Mouse (Mus musculus) neural tube, embryonic 15.5 days (tissue): ENCODE data around the gene Gm20458. TPM values are rescaled to one million over a fixed set of nuclear protein-coding genes. Genes with fewer than 3 reads are reported as not detected.
A peak's percentile ranks its signal among the peaks of the same experiment; 100 is the strongest.

Experiments
- ATAC-seq: fragments of 200-750 bp; cut with Nextera tagmentation; 2 replicates; pipeline ENCODE4 v1.8.0; 2017; ENCODE audit warnings: mild to moderate bottlenecking, moderate TSS enrichment, moderate library complexity; ENCODE audit not compliant: low FRiP score
- H3K27ac ChIP-seq: fragments of 300-500 bp; sonication (generic); replicated peaks from 2 replicates; pipeline ENCODE4 v1.5.1; 2015; ENCODE audit warnings: mild to moderate bottlenecking, inconsistent platforms
- H3K27me3 ChIP-seq: fragments of 300-500 bp; sonication (generic); replicated peaks from 2 replicates; pipeline ENCODE4 v1.6.1; 2015; ENCODE audit warnings: inconsistent platforms
- H3K36me3 ChIP-seq: fragments of 300-500 bp; sonication (generic); 2 replicates; pipeline ENCODE4 v1.6.1; 2015; ENCODE audit warnings: inconsistent platforms
- H3K4me1 ChIP-seq: fragments of 300-500 bp; sonication (generic); 2 replicates; pipeline ENCODE4 v1.6.1; 2015; ENCODE audit warnings: inconsistent platforms
- H3K4me2 ChIP-seq: fragments of 300-500 bp; sonication (generic); 2 replicates; pipeline ENCODE4 v1.6.1; 2015; ENCODE audit warnings: inconsistent platforms, mild to moderate bottlenecking, moderate library complexity
- H3K4me3 ChIP-seq: fragments of 300-500 bp; sonication (generic); replicated peaks from 2 replicates; pipeline ENCODE4 v1.5.1; 2015; ENCODE audit warnings: mild to moderate bottlenecking, inconsistent platforms
- H3K9ac ChIP-seq: fragments of 300-500 bp; sonication (generic); replicated peaks from 2 replicates; pipeline ENCODE4 v1.6.1; 2015; ENCODE audit warnings: mild to moderate bottlenecking, inconsistent platforms
- H3K9me3 ChIP-seq: fragments of 300-500 bp; sonication (generic); replicated peaks from 2 replicates; pipeline ENCODE4 v1.6.1; 2016; ENCODE audit warnings: inconsistent platforms
- WGBS: fragments of 180-500 bp; shearing (Covaris S2); methylation state at CpG from one replicate; pipeline ENCODE4 v1.1.7; 2015; ENCODE audit warnings: mixed read lengths; 5-methylcytosine and 5-hydroxymethylcytosine counted together
- polyA plus RNA-seq: library from polyadenylated mRNA; unstranded; fragments of >200 nt; fragmentation: Nextera tagmentation; extraction: Ambion mirVana; gene quantifications from 2 replicates; pipeline ENCODE4 v1.2.1, GENCODE M21; 2015

Gm20458 gene
- polyA plus RNA-seq, 1 experiment from 2014 or later = 5.8 TPM

DNA sequence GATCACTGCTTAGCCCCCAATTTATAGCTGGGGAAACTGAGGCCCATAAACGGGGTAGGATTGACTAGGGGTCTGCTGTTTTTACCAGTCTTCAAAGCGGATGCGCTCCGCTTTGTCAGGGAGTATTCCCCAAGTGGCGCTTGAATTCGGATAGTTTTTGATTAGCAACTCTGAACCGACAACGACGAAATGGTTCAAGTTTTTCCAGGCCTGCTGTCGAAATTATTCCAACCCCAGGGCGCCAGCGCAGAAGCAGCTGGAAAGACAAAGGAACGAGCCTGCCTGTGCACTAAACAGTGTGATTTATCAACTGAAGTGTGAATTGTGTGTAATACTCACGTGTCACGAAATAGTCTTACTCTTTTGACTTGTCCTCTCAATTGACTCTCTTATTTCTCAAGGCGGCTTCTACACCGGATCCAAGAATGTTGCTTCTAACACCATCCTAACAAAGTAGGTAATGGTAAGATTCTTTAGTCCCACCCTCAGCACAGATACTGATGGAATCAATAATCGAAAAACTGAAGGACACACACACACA lies 17.2 kb upstream of the Gm20458 start, which contains the start of gene Sdc4:
Sdc4 (minus strand) TSS at position 428 of the 541 bp plus-strand sequence.
- H3K36me3 ChIP-seq = no peaks in the 10 kb centered on the region
- ATAC-seq = 0 out of 2 replicates have a peak, but pooled peaks have one; percentile 17
- WGBS = 7% methylated on average over 18 of the region's 18 CpGs
- H3K27me3 ChIP-seq = peaks cover 21% of the 10 kb centered on the region
- peak within 1 kb of the TSS; percentile 98 for H3K4me2 ChIP-seq
- H3K9ac ChIP-seq = peak within 1 kb of the TSS; percentile 61
- no peaks in the 10 kb centered on the region for H3K9me3 ChIP-seq
- H3K4me1 ChIP-seq = peaks cover 26% of the 10 kb centered on the region
- H3K27ac ChIP-seq = peak within 1 kb of the TSS; percentile 60; the same call in 1 of the 2 replicates
- H3K4me3 ChIP-seq = peak within 1 kb of the TSS; percentile 53

DNA sequence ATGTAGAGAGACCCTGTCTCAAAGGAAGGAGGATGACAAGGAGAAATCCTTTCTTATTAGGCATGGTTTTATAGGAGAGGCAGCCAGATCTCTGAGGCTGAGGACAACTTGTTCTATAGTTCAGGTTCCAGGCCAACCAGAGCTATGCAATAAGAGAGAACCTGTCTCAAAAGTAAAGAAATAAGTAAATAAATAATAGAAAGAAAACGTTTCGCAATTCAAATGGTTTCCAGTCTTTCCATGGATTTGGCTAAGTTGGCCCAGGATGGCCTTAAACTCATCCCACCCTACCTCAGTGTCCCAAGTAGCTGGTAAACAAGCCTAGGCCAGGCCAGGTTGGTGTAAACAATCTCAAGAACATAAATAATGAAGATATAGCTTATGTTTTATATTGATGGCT lies 16.1 kb upstream of the Gm20458 start:
- Histone ChIP-seq H3K4me1 (peaks cover 26% of the 10 kb centered on the region), H3K27me3 (peaks cover 21% of the 10 kb centered on the region), H3K9ac (no peak overlapping the region), H3K4me3 (no peak overlapping the region), H3K36me3 (no peaks in the 10 kb centered on the region), H3K9me3 (no peaks in the 10 kb centered on the region), H3K27ac (no peak overlapping the region), H3K4me2 (no peak overlapping the region)
- no peak for ATAC-seq
- WGBS = 82% methylated on average over 2 of the region's 2 CpGs

DNA sequence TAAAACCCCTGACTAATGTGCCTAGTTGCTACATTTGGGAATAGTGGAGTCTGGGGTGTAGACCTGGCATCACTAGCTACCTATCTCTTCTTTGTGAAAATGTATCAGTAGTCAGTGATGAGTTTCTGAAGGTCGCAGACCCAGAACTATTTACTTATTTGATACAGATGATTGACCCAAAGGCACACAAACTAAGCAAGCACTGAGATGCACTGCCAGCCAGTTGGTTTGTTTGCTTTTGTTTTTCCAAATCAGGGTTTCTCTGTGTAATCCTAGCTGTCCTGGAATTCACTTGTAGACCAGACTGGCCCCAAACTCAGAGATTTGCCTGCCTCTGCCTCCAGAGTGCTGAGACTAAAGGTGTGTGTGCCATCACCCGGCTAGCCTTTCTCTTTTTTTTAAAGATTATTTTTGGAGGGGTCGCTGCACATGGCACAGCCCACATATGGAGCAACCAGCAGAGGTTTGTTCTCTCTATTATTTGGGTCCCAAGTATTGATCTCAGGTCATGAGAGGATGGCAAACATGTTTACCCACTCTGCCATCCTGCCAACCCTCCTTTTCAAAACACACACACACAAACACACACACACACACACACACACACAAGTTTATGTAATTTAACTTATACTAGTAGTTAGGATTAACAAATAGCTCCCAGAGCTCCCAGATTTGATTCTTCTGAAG lies 15.2 kb upstream of the Gm20458 start:
- no peaks in the 10 kb centered on the region for H3K36me3 ChIP-seq
- 91% methylated on average over 3 of the region's 3 CpGs for WGBS

DNA sequence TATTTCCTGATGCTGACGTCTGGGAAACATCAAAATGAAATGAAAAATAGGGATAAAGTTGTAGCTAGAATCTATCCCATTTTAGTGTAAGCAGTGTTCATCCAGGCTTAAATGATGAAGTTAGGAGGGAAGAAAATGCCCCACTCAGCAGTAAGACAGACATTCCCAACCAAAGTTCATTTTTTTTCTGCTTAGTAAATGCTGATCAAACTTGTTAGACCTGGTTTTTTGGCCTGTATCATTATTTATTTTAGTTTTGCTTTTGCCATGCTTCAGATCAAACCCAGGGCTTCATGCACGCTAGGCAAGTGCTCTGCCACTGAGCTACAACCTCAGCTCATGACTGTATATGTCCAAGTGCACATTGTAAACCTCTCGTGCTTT lies 14.7 kb upstream of the Gm20458 start:
- 78% methylated on average over 3 of the region's 3 CpGs for WGBS
- Histone ChIP-seq H3K4me1 (peaks cover 25% of the 10 kb centered on the region), H3K9ac (no peak overlapping the region), H3K27me3 (peaks cover 18% of the 10 kb centered on the region), H3K4me2 (no peak overlapping the region), H3K27ac (no peak overlapping the region), H3K9me3 (no peaks in the 10 kb centered on the region), H3K36me3 (no peaks in the 10 kb centered on the region), H3K4me3 (no peak overlapping the region)
- ATAC-seq = no peak

More for the DNA sequence above, 15.2 kb upstream of the Gm20458 start:
- no peak overlapping the region for H3K4me2 ChIP-seq
- H3K4me3 ChIP-seq = no peak overlapping the region
- H3K27ac ChIP-seq = no peak overlapping the region
- no peaks in the 10 kb centered on the region for H3K9me3 ChIP-seq
- peaks cover 21% of the 10 kb centered on the region for H3K27me3 ChIP-seq
- peaks cover 26% of the 10 kb centered on the region for H3K4me1 ChIP-seq
- H3K9ac ChIP-seq = no peak overlapping the region
- ATAC-seq = no peak

DNA sequence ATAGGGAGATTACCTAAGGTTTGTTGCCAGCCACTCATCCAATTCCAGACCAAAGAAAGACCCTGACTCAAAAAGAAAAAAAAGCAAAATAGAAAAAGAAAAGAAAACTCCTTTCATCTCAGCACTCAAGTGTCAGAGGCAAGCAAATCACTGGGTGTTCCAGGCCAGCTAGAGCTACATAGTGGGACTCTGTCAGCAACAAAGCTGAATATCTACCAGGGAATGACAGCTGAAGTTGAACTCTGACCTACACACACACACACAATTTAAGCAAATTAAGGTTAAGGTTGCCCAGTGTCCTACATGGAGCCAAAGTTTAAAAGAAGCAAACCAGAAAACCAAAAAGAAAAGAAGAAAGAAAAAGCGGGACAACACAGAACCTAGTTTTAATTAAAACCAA lies 12.6 kb upstream of the Gm20458 start:
- no peak for ATAC-seq
- H3K4me3 ChIP-seq = no peak overlapping the region
- H3K9ac ChIP-seq = no peak overlapping the region
- no peak overlapping the region for H3K27ac ChIP-seq
- WGBS = 89% methylated on average over 1 of the region's 1 CpGs
- H3K4me2 ChIP-seq = no peak overlapping the region
- peaks cover 5% of the 10 kb centered on the region for H3K4me1 ChIP-seq
- H3K9me3 ChIP-seq = no peaks in the 10 kb centered on the region
- H3K36me3 ChIP-seq = no peaks in the 10 kb centered on the region
- 0 out of 2 replicates have a peak, but pooled peaks cover 2% of the 10 kb centered on the region for H3K27me3 ChIP-seq

DNA sequence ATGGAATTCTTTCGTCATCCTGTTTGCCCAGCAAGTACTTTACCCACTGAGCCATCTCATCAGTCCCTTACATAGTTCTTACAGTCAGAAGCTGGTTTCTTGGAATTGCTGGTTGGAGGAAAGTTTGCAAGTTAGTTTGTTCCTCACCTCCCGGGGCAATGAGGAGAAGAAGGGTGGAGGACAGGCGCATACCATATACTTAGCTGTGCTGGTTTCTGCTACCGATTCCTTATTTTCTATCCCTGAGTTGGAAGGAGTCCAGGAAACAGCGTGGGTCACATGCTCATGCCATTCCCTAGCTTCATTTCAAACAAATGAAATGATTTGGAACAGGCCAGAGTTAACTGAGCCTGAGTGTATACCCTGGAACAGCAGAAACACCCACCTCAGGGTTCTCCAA lies 11.8 kb upstream of the Gm20458 start:
- H3K27me3 ChIP-seq = 0 out of 2 replicates have a peak, but pooled peaks cover 2% of the 10 kb centered on the region
- H3K4me2 ChIP-seq = no peak overlapping the region
- H3K4me3 ChIP-seq = no peak overlapping the region
- 77% methylated on average over 5 of the region's 5 CpGs for WGBS
- no peak for ATAC-seq
- H3K9ac ChIP-seq = no peak overlapping the region
- no peak overlapping the region for H3K27ac ChIP-seq
- no peaks in the 10 kb centered on the region for H3K9me3 ChIP-seq
- no peaks in the 10 kb centered on the region for H3K4me1 ChIP-seq
- no peaks in the 10 kb centered on the region for H3K36me3 ChIP-seq

DNA sequence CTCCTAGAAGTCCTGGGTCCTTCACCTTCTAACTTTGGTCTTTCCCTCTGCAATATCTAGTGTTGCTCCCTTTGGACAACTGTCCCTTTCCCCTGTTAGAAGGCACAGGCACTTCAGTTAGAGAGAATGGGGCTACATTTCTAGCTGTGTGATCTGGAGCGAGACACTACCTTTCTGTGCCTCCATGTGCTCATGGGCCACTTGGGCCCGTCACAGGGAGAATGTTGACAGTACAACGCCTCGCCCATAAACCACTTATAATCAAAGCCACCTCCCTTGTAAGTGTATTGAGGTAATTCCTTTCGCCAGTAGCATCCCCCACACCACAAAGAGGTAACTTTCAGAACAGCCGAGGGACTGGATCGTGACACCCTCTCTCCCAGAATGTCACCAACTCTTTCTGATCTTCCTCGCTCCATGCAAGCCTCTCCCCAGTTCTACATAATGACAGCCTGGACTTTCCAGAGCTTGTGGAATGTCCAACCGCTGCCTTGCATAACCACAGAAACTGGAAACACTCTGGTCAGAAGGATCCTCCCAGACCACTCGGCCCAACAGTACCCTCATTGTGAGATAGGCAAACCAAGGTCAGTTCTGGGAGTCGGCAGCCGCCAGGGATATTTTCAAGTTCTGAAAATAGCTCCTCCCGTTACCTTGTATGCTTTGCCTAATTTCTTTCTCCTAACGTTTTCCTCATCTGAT lies 11.3 kb upstream of the Gm20458 start:
- no peak for ATAC-seq

DNA sequence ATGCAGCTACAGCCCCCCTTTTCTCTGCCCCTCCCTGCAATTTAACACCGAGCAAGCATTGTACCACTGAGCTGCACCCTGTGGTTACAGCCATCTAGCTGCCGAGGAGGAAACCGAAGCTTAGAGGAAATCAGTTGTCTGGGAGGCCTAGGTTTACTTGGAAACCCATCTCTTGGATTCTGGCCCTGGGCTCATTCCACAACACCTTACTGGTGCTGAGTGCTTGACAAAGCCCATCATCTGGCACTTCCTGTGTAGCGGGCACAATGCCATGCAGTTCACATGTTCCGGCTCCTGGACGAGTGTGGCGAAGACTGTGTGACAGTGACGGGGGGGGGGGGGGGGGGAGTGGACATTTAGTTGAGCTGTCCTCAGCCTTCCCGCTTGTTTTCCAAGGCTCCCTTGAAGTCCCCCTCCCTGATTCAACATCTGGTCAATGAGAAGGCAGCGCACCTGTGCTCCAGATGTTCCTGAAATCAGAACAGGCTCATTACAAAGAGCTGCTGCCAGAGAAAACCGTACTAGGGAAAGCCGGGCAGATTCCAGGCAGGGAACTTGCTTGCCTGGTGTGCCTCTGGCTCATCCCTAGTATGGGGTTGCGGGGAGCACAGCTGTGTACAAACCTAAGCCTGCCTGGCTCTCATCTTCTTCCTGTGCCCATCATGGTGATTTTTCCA lies 8.6 kb upstream of the Gm20458 start:
- H3K4me2 ChIP-seq = no peak overlapping the region
- H3K9ac ChIP-seq = no peak overlapping the region
- H3K36me3 ChIP-seq = no peaks in the 10 kb centered on the region
- peaks cover 7% of the 10 kb centered on the region for H3K4me1 ChIP-seq
- 50% methylated on average over 12 of the region's 13 CpGs for WGBS
- no peaks in the 10 kb centered on the region for H3K9me3 ChIP-seq
- H3K27me3 ChIP-seq = no peaks in the 10 kb centered on the region
- ATAC-seq = no peak
- H3K4me3 ChIP-seq = no peak overlapping the region
- H3K27ac ChIP-seq = no peak overlapping the region

More for the DNA sequence above, 11.3 kb upstream of the Gm20458 start:
- no peak overlapping the region for H3K9ac ChIP-seq
- no peak overlapping the region for H3K4me2 ChIP-seq
- WGBS = 86% methylated on average over 14 of the region's 14 CpGs
- H3K4me1 ChIP-seq = no peaks in the 10 kb centered on the region
- no peak overlapping the region for H3K27ac ChIP-seq
- H3K4me3 ChIP-seq = no peak overlapping the region
- no peaks in the 10 kb centered on the region for H3K9me3 ChIP-seq
- no peaks in the 10 kb centered on the region for H3K27me3 ChIP-seq
- H3K36me3 ChIP-seq = no peaks in the 10 kb centered on the region

DNA sequence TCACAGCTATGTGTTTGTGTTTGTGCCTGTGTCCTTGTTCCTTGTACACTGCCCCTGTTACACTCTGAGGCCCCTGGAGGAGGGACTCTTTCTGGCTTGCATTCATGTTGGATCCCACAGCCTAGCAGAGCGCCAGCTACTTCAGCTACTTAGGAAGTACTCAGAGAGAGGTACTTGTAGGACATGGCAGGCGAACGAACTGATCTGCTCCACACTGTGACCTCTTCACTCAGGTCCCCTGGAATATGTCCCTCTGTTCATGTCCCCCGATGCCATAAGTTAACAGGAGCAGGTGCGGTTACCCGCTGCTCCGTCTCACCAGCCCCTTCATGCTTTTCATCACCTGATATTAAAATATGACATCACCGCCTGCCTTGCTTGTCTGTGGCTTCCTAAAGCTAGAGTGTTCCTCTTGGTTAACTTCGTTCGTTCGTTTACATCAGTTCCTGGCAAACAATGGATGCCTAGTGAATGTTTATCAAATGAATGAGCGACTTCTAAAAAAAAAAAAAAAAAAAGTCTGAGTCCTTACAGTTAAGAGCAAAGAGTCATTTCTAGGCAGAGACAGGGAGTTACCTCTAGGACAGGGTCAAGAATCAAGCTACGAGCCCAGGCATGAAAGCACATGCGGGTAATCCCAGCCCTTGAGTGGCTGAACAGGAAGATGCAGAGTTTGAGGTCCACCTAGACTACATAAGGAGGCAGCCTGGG lies 7.6 kb upstream of the Gm20458 start:
- peaks cover 7% of the 10 kb centered on the region for H3K4me1 ChIP-seq
- WGBS = 86% methylated on average over 14 of the region's 14 CpGs
- H3K4me3 ChIP-seq = no peak overlapping the region
- no peaks in the 10 kb centered on the region for H3K9me3 ChIP-seq
- no peak overlapping the region for H3K9ac ChIP-seq
- H3K27me3 ChIP-seq = no peaks in the 10 kb centered on the region
- H3K4me2 ChIP-seq = no peak overlapping the region
- H3K36me3 ChIP-seq = no peaks in the 10 kb centered on the region
- no peak for ATAC-seq
- H3K27ac ChIP-seq = no peak overlapping the region

DNA sequence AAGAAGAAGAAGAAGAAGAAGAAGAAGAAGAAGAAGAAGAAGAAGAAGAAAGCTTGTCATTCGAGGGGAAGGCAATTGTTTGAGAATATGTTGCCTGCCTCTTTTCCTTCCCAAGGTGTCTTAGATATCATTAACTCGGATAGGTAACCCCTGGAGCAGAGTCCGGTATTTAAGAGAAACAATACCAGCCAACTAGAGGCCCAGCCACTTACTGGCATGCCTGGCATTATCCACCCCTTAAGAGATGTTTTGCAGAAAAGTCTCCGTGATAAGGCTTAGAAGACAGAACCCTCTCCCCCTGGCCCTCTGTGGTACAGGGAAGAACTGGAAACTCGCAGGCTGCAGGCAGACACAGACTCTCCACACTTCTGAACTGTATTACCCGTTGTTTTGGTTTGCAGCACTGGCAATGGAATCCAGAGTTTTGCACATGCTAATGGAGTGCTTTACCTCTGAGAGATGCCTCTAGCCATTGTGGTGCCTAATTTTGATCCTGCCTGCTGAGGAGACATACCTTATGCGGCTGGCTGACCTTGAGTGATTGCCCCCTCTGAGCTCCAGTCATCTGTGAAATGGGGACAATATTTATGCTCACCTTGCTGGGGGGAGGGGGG lies 6.8 kb upstream of the Gm20458 start:
- Histone ChIP-seq H3K9me3 (no peaks in the 10 kb centered on the region), H3K4me3 (no peak overlapping the region), H3K4me2 (no peak overlapping the region), H3K36me3 (no peaks in the 10 kb centered on the region), H3K27me3 (no peaks in the 10 kb centered on the region), H3K9ac (no peak overlapping the region), H3K4me1 (peaks cover 7% of the 10 kb centered on the region), H3K27ac (no peak overlapping the region)
- ATAC-seq = no peak
- WGBS = 77% methylated on average over 7 of the region's 7 CpGs

DNA sequence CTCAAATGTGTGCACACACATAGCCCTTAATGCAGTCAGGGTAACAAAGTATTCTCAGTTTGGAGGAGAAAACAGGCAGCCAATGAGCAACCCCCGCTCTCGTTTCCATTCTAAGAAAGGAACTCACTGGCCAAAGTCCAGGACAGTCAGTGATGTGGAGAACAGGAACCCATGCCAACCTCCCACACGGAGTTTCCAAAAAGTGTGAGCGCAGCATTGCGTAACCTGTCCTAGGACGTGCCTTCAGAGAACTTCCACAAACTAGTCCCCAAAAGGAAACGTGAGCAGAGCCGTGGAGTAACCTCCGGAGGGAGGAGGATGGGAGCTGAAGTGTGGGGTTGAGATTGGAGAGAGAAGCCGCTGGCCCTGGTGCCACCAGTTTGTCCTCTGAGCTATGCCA lies 5.9 kb upstream of the Gm20458 start:
- Histone ChIP-seq H3K4me2 (no peak overlapping the region), H3K9me3 (no peaks in the 10 kb centered on the region), H3K36me3 (no peaks in the 10 kb centered on the region), H3K4me3 (no peak overlapping the region), H3K27me3 (no peaks in the 10 kb centered on the region), H3K4me1 (peaks cover 7% of the 10 kb centered on the region), H3K9ac (no peak overlapping the region), H3K27ac (no peak overlapping the region)
- WGBS = 86% methylated on average over 10 of the region's 10 CpGs
- no peak for ATAC-seq
